Mouse (Mus musculus) limb, embryonic 12.5 days (tissue): ENCODE results near the gene Tor1aip2. TPM values are rescaled to one million over a fixed set of nuclear protein-coding genes. Genes with fewer than 3 reads are reported as not detected.

Experiments used
- ATAC-seq: fragments of 200-750 bp; cut with Nextera tagmentation; 2 replicates; pipeline ENCODE4 v1.8.0; 2017; ENCODE audit warnings: low read depth, moderate TSS enrichment; ENCODE audit not compliant: insufficient number of reproducible peaks, insufficient read depth, low FRiP score, low TSS enrichment
- H3K27ac ChIP-seq: fragments of 300-500 bp; sonication (generic); 2 replicates; pipeline ENCODE4 v1.5.1; 2016; ENCODE audit warnings: mild to moderate bottlenecking, moderate library complexity
- H3K27me3 ChIP-seq: fragments of 300-500 bp; sonication (generic); 2 replicates; pipeline ENCODE4 v1.6.1; 2016; ENCODE audit warnings: mild to moderate bottlenecking, moderate library complexity
- H3K36me3 ChIP-seq: fragments of 300-500 bp; sonication (generic); 2 replicates; pipeline ENCODE4 v1.6.1; 2016; ENCODE audit warnings: mild to moderate bottlenecking, moderate library complexity
- H3K4me1 ChIP-seq: fragments of 300-500 bp; sonication (generic); replicated peaks from 2 replicates; pipeline ENCODE4 v1.6.1; 2016
- H3K4me2 ChIP-seq: fragments of 300-500 bp; sonication (generic); 2 replicates; pipeline ENCODE4 v1.6.1; 2016; ENCODE audit warnings: mild to moderate bottlenecking, moderate library complexity
- H3K4me3 ChIP-seq: fragments of 300-500 bp; sonication (generic); replicated peaks from 2 replicates; pipeline ENCODE4 v1.5.1; 2016; ENCODE audit warnings: mild to moderate bottlenecking
- H3K9ac ChIP-seq: fragments of 300-500 bp; sonication (generic); replicated peaks from 2 replicates; pipeline ENCODE4 v1.6.1; 2016; ENCODE audit warnings: mild to moderate bottlenecking, moderate library complexity
- H3K9me3 ChIP-seq: fragments of 300-500 bp; sonication (generic); 2 replicates; pipeline ENCODE4 v1.6.1; 2016; ENCODE audit warnings: mild to moderate bottlenecking, moderate library complexity
- WGBS: fragments of 180-500 bp; shearing (Covaris S2); methylation state at CpG from one replicate; pipeline ENCODE4 v1.1.7; 2016; 5-methylcytosine and 5-hydroxymethylcytosine counted together
- polyA plus RNA-seq: library from polyadenylated mRNA; unstranded; fragments of >200 nt; fragmentation: Nextera tagmentation; extraction: Ambion mirVana; gene quantifications from 2 replicates; pipeline ENCODE4 v1.2.1, GENCODE M21; 2016

Gene Tor1aip2
- polyA plus RNA-seq, 1 experiment from 2014 or later, result 113 TPM

- WGBS, result 43% methylated on average over 7 of the region's 7 CpGs
- no peak for ATAC-seq
- Histone ChIP-seq H3K4me2 (peak overlapping the region; percentile 79), H3K4me1 (peaks cover 25% of the 10 kb centered on the region), H3K9me3 (no peaks in the 10 kb centered on the region), H3K9ac (peak overlapping the region; percentile 56), H3K36me3 (peaks cover 30% of the 10 kb centered on the region), H3K27ac (0 out of 2 replicates have a peak overlapping the region, but pooled peaks have one; percentile 45), H3K27me3 (no peaks in the 10 kb centered on the region), H3K4me3 (peak overlapping the region; percentile 59)
These were observed 6.4 kb downstream of the Tor1aip2 start for GRCm38 (mm10) chr1:156041451-156042241.

DNA sequence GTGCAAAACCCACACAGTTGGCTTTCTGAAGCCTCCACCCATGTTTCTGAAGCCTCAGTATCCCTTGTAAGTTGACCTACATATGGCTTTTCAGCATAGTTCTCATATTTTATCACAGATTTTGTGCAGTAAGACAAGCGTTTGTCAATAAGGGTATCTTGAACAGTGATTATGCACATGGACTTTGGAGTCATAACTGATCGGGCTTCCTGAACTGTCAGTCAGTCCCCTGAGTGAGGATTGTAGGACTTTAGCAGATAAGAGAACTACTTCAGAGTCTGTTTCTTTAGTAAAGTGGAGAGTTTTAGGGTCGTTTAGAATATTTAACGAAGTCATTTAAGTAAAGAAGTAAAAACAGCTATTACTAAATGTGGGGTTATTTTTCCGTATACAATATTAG lies 7.3 kb downstream of the Tor1aip2 start:
- Histone ChIP-seq H3K36me3 (peaks cover 36% of the 10 kb centered on the region), H3K4me2 (peak overlapping the region; percentile 79)

GRCm38 (mm10) chr1:156043027-156043426 lies 7.8 kb downstream of the Tor1aip2 start:
- Histone ChIP-seq H3K27me3 (no peaks in the 10 kb centered on the region), H3K9me3 (no peaks in the 10 kb centered on the region), H3K9ac (no peak overlapping the region), H3K36me3 (peaks cover 41% of the 10 kb centered on the region), H3K4me3 (no peak overlapping the region), H3K27ac (no peak overlapping the region), H3K4me2 (peak overlapping the region; percentile 30), H3K4me1 (peaks cover 22% of the 10 kb centered on the region)
- ATAC-seq, result no peak
- 29% methylated on average over 4 of the region's 4 CpGs for WGBS

More for the DNA sequence above, 7.3 kb downstream of the Tor1aip2 start:
- Histone ChIP-seq H3K9me3 (no peaks in the 10 kb centered on the region), H3K4me1 (peaks cover 22% of the 10 kb centered on the region), H3K4me3 (peak overlapping the region; percentile 59), H3K9ac (0 out of 2 replicates have a peak overlapping the region, but pooled peaks have one; percentile 23), H3K27ac (no peak overlapping the region), H3K27me3 (no peaks in the 10 kb centered on the region)
- no peak for ATAC-seq
- 85% methylated on average over 5 of the region's 5 CpGs for WGBS

DNA sequence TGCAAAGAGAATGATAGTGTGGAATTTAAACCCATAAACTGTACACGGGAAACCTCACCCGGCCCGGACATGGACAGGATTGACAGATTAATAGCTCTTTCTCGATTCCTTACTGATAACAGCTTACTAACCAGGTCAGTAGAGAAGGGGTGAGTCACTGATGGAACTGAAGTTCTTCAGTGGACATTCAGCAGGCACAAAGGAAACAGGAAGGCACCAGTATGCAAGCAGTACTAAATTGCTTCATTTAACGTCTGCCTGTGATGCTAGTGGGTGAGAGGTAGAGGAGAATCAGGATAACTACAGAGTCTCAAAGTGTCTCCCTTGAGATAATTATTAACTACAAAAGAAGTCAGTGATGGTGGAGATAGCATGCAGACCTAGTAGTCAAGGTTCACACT lies 9.0 kb downstream of the Tor1aip2 start:
- no peak overlapping the region for H3K9ac ChIP-seq
- H3K27me3 ChIP-seq, result no peaks in the 10 kb centered on the region
- ATAC-seq, result no peak
- H3K9me3 ChIP-seq, result no peaks in the 10 kb centered on the region
- H3K36me3 ChIP-seq, result peaks cover 53% of the 10 kb centered on the region
- H3K4me3 ChIP-seq, result no peak overlapping the region
- H3K4me1 ChIP-seq, result peaks cover 22% of the 10 kb centered on the region
- no peak overlapping the region for H3K4me2 ChIP-seq
- no peak overlapping the region for H3K27ac ChIP-seq
- WGBS, result 77% methylated on average over 5 of the region's 5 CpGs

DNA sequence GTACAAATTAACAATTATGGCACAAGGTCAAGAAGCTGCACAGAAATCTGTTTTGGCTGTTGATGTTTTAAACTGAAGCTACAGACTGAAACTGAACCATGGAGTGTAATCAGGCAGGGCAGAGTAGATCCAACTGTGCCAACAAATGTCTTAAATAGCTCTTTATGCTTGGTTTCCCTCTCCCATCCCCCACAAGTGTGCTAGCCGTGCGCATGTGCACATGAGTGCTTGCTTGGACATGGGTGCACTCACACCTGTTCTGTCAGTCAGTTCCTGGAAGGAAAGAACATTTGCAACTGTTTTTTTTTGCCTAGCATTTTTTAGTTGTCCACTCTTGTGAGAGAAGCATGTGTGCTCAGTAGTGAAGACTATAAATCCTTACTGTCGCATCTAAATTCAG lies 11.5 kb downstream of the Tor1aip2 start:
- H3K4me1 ChIP-seq, result peaks cover 19% of the 10 kb centered on the region
- H3K9ac ChIP-seq, result no peak overlapping the region
- H3K4me2 ChIP-seq, result no peak overlapping the region
- no peaks in the 10 kb centered on the region for H3K27me3 ChIP-seq
- ATAC-seq, result no peak
- H3K27ac ChIP-seq, result no peak overlapping the region
- WGBS, result 82% methylated on average over 3 of the region's 3 CpGs
- no peaks in the 10 kb centered on the region for H3K9me3 ChIP-seq
- H3K36me3 ChIP-seq, result peaks cover 76% of the 10 kb centered on the region
- no peak overlapping the region for H3K4me3 ChIP-seq

DNA sequence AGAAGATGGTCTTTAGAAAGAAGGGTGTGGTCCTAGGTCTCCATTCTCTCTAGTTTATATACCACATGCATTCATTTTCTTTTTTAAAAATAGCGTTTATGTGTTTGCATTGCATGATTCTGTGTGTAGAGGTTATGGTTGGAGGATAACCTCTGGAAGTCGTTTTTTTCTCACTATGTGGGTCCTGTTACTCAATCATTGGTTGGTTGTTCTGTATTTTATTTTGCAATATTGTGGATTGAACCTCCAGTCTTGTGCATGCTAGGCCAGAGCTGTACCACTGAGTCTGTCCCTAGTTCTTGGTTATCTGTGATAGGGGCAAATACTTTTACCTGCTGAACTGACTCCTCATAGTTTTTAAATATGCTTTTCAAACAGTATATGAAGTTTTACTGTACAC lies 23.0 kb downstream of the Tor1aip2 start:
- ATAC-seq, result no peak
- Histone ChIP-seq H3K9ac (no peak overlapping the region), H3K36me3 (peaks cover 65% of the 10 kb centered on the region), H3K4me2 (no peak overlapping the region), H3K4me1 (no peaks in the 10 kb centered on the region), H3K27me3 (no peaks in the 10 kb centered on the region), H3K4me3 (no peak overlapping the region), H3K27ac (no peak overlapping the region), H3K9me3 (no peaks in the 10 kb centered on the region)
- 89% methylated on average over 2 of the region's 2 CpGs for WGBS

- no peaks in the 10 kb centered on the region for H3K9me3 ChIP-seq
- H3K36me3 ChIP-seq, result peaks cover 77% of the 10 kb centered on the region
- H3K27ac ChIP-seq, result no peak overlapping the region
- no peak for ATAC-seq
- H3K4me2 ChIP-seq, result no peak overlapping the region
- H3K27me3 ChIP-seq, result no peaks in the 10 kb centered on the region
- 86% methylated on average over 4 of the region's 4 CpGs for WGBS
- H3K9ac ChIP-seq, result no peak overlapping the region
- H3K4me1 ChIP-seq, result no peaks in the 10 kb centered on the region
- no peak overlapping the region for H3K4me3 ChIP-seq
These were observed 27.0 kb downstream of the Tor1aip2 start for GRCm38 (mm10) chr1:156062193-156062592.

DNA sequence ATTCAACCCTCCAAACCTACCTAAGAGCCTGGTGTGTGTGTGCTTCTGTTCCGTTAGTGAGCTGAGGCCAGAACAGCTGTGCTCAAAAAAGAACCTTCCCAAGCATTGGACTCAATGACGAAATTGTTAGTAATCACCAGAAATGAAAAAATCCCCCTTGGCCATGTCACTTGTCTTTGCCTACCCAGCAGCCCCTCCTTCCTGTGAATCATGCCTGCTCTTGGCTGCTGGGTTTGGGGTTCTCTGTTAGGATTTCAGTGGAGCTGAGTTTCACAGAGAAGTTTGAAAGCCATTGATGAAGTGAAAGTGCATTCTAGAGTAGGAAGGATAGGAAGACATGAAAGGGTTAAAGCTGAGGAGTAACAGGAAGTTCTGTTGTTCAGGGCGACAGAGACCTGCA lies 30.9 kb downstream of the Tor1aip2 start:
- Histone ChIP-seq H3K27me3 (no peaks in the 10 kb centered on the region), H3K9me3 (no peaks in the 10 kb centered on the region), H3K4me3 (no peak overlapping the region), H3K4me2 (no peak overlapping the region), H3K27ac (no peak overlapping the region), H3K4me1 (no peaks in the 10 kb centered on the region), H3K9ac (no peak overlapping the region), H3K36me3 (peaks cover 63% of the 10 kb centered on the region)
- ATAC-seq, result no peak
- WGBS, result 70% methylated on average over 3 of the region's 3 CpGs

DNA sequence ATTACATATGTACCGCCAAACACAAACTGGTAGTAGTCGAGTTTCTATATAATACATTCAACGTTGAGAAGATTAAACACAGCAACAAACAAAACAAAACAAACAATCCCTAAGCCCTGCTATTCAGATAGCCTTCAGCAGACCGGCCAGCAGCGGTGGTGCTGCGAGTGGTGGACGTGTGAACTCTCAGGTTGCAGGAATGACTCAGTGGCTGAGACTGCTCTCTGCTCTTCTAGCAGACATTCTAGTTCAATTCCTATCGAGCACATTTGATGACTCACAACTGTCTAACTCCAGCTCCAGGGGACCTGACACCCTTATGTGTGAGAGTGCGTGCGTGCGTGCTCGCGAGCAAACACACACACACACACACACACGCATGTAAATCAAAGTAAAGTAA lies 34.9 kb downstream of the Tor1aip2 start:
- Histone ChIP-seq H3K27me3 (no peaks in the 10 kb centered on the region), H3K4me1 (peaks cover 10% of the 10 kb centered on the region), H3K4me3 (no peak overlapping the region), H3K4me2 (no peak overlapping the region), H3K9ac (no peak overlapping the region), H3K36me3 (peaks cover 29% of the 10 kb centered on the region), H3K9me3 (no peaks in the 10 kb centered on the region), H3K27ac (no peak overlapping the region)
- no peak for ATAC-seq
- WGBS, result 79% methylated on average over 14 of the region's 14 CpGs

- no peak overlapping the region for H3K27ac ChIP-seq
- 71% methylated on average over 15 of the region's 15 CpGs for whole genome bisulfite sequencing
- no peak for ATAC-seq
- H3K9me3 ChIP-seq, result no peaks in the 10 kb centered on the region
- peaks cover 10% of the 10 kb centered on the region for H3K4me1 ChIP-seq
- peaks cover 7% of the 10 kb centered on the region; the same call in 1 of the 2 replicates for H3K36me3 ChIP-seq
- no peak overlapping the region for H3K4me2 ChIP-seq
- H3K4me3 ChIP-seq, result no peak overlapping the region
- no peaks in the 10 kb centered on the region for H3K27me3 ChIP-seq
- H3K9ac ChIP-seq, result no peak overlapping the region
These were observed 38.1 kb downstream of the Tor1aip2 start for GRCm38 (mm10) chr1:156073169-156073821.

- 51% methylated on average over 8 of the region's 8 CpGs for WGBS
- Histone ChIP-seq H3K27me3 (no peaks in the 10 kb centered on the region; the same call in 1 of the 2 replicates), H3K4me1 (peaks cover 10% of the 10 kb centered on the region), H3K27ac (no peak overlapping the region), H3K9me3 (no peaks in the 10 kb centered on the region), H3K36me3 (no peaks in the 10 kb centered on the region), H3K4me3 (no peak overlapping the region), H3K4me2 (no peak overlapping the region), H3K9ac (no peak overlapping the region)
- ATAC-seq, result no peak
These were observed 39.4 kb downstream of the Tor1aip2 start for GRCm38 (mm10) chr1:156074575-156074974.
